Mouse (Mus musculus) liver, embryonic 11.5 days (tissue): ENCODE results near the gene Pdcd7. TPM values are rescaled to one million over a fixed set of nuclear protein-coding genes. Genes with fewer than 3 reads are reported as not detected.
"Not testable (repeated sequence)": the region's sequence is repeated elsewhere in the genome, so short reads cannot be mapped to it uniquely, and the experiment has no call there.

Source experiments
- ATAC-seq: fragments of 200-750 bp; cut with Nextera tagmentation; replicated peaks from 2 replicates; pipeline ENCODE4 v1.8.0; 2017; ENCODE audit warnings: moderate number of reproducible peaks, mild to moderate bottlenecking, moderate TSS enrichment, moderate library complexity; ENCODE audit not compliant: low FRiP score
- DNase-seq: peaks from one replicate; pipeline ENCODE4 v3.0.0-alpha.2; 2017; ENCODE audit warnings: low spot score
- H3K27ac ChIP-seq: fragments of 300-500 bp; sonication (generic); 2 replicates; pipeline ENCODE4 v1.5.1; 2014; ENCODE audit warnings: mild to moderate bottlenecking, low read depth, low read length, control low read depth
- H3K27me3 ChIP-seq: fragments of 300-500 bp; sonication (generic); replicated peaks from 2 replicates; pipeline ENCODE4 v1.6.1; 2014; ENCODE audit warnings: low read length, mixed read lengths; ENCODE audit not compliant: control insufficient read depth, insufficient read depth
- H3K36me3 ChIP-seq: fragments of 300-500 bp; sonication (generic); 2 replicates; pipeline ENCODE4 v1.6.1; 2014; ENCODE audit warnings: mild to moderate bottlenecking, low read length, moderate library complexity, mixed read lengths; ENCODE audit not compliant: control insufficient read depth, insufficient read depth
- H3K4me1 ChIP-seq: fragments of 300-500 bp; sonication (generic); replicated peaks from 2 replicates; pipeline ENCODE4 v1.6.1; 2014; ENCODE audit warnings: low read length, mixed read lengths; ENCODE audit not compliant: control insufficient read depth, insufficient read depth
- H3K4me2 ChIP-seq: fragments of 300-500 bp; sonication (generic); 2 replicates; pipeline ENCODE4 v1.6.1; 2014; ENCODE audit warnings: mild to moderate bottlenecking, control low read depth, moderate library complexity
- H3K4me3 ChIP-seq: fragments of 300-500 bp; sonication (generic); 2 replicates; pipeline ENCODE4 v1.5.1; 2014; ENCODE audit warnings: low read depth, low read length, control low read depth
- H3K9ac ChIP-seq: fragments of 300-500 bp; sonication (generic); 2 replicates; pipeline ENCODE4 v1.6.1; 2014; ENCODE audit warnings: low read depth, low read length, control low read depth
- H3K9me3 ChIP-seq: fragments of 300-500 bp; sonication (generic); 2 replicates; pipeline ENCODE4 v1.6.1; 2016; ENCODE audit warnings: low read length, inconsistent platforms, mixed read lengths; ENCODE audit not compliant: control insufficient read depth
- WGBS: fragments of 180-500 bp; shearing (Covaris S2); extraction: QIAGEN DNeasy Blood & Tissue Kit; methylation state at CpG from one replicate; pipeline ENCODE4 v1.1.7; 2014; 5-methylcytosine and 5-hydroxymethylcytosine counted together
- polyA plus RNA-seq: library from polyadenylated mRNA; unstranded; fragments of >200 nt; fragmentation: Nextera tagmentation; extraction: Ambion mirVana; gene quantifications from 2 replicates; pipeline ENCODE4 v1.2.1, GENCODE M21; 2014

Pdcd7 gene
- polyA plus RNA-seq, 1 experiment from 2014 or later: 10.5 TPM

DNA sequence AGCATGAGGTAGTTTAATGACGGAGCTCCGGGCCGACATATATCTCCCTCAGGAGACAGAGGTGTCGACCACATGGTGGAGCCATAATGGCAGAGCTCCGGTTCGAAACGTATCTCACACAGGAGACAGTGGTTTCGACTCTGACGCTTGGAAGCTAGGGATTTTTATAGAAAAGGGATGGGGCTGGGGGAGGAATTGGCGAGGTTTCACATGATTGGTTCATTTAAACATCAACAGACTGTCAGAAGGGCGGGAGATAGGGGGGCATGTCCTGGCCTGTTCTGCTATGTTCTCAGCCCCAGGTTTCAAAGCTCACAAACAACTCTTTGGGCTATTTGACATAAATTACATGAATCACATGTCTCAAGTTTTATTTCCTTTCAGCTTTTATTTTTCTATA is 465 bp upstream of the Pdcd7 start:
- H3K27me3 ChIP-seq, H3K36me3 ChIP-seq, H3K9me3 ChIP-seq, ATAC-seq, DNase-seq: not testable (repeated sequence)
- H3K4me1 ChIP-seq: peaks cover 17% of the 10 kb centered on the region
- peak overlapping the region; percentile 95 for H3K9ac ChIP-seq
- peak overlapping the region; percentile 83 for H3K4me3 ChIP-seq
- WGBS: 71% methylated on average over 11 of the region's 11 CpGs
- peak overlapping the region; percentile 95 for H3K27ac ChIP-seq
- peak overlapping the region; percentile 77 for H3K4me2 ChIP-seq

- WGBS: under 1% methylated on average over 75 of the region's 77 CpGs
- Histone ChIP-seq H3K4me3 (peak overlapping the region; percentile 83), H3K4me2 (peak overlapping the region; percentile 77), H3K9ac (peak overlapping the region; percentile 95), H3K9me3 (peaks cover 3% of the 10 kb centered on the region; the same call in 1 of the 2 replicates), H3K36me3 (no peaks in the 10 kb centered on the region), H3K27ac (peak overlapping the region; percentile 95), H3K4me1 (peaks cover 17% of the 10 kb centered on the region), H3K27me3 (no peaks in the 10 kb centered on the region)
- DNase-seq: peak; percentile 78
- ATAC-seq: peak; percentile 83
Measured at GRCm38 (mm10) chr9:65346476-65347111, 690 bp downstream of the Pdcd7 start.

GRCm38 (mm10) chr9:65347112-65347850 is 1.4 kb downstream of the Pdcd7 start:
- no peaks in the 10 kb centered on the region for H3K36me3 ChIP-seq
- 36% methylated on average over 8 of the region's 8 CpGs for WGBS
- H3K27ac ChIP-seq: peak overlapping the region; percentile 95
- H3K27me3 ChIP-seq: no peaks in the 10 kb centered on the region
- H3K9me3 ChIP-seq: peaks cover 3% of the 10 kb centered on the region; the same call in 1 of the 2 replicates
- no peak for ATAC-seq
- H3K9ac ChIP-seq: peak overlapping the region; percentile 95
- DNase-seq: no peak
- peak overlapping the region; percentile 77 for H3K4me2 ChIP-seq
- H3K4me1 ChIP-seq: peaks cover 17% of the 10 kb centered on the region
- H3K4me3 ChIP-seq: peak overlapping the region; percentile 83

- H3K4me3 ChIP-seq: no peak overlapping the region
- ATAC-seq: no peak
- DNase-seq: no peak
- H3K9ac ChIP-seq: no peak overlapping the region
- H3K4me2 ChIP-seq: no peak overlapping the region
- H3K4me1 ChIP-seq: peaks cover 6% of the 10 kb centered on the region
- H3K27me3 ChIP-seq: no peaks in the 10 kb centered on the region
- WGBS: 83% methylated on average over 5 of the region's 5 CpGs
- H3K9me3 ChIP-seq: no peaks in the 10 kb centered on the region
- H3K36me3 ChIP-seq: peaks cover 2% of the 10 kb centered on the region; the same call in 1 of the 2 replicates
- no peak overlapping the region for H3K27ac ChIP-seq
Measured at GRCm38 (mm10) chr9:65353251-65353650, 7.3 kb downstream of the Pdcd7 start.

DNA sequence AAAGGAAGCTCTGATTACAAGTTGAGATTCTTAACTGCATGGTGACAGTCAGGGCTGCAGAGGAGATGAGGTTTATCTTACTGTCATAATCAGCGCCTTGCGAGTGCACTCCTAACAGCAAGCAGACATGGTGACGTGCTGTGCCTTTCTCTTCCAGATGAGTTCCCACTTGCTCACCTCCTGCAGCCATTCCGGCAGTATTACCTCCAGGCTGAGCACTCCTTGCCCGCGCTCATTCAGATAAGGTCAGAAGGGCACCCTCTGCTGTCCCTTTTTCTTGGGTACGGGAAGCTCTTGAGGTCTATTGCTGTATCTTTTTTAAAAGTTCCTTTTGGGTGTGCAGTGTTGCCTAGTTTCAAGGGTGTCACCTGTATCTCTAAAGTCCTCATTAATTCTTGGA is 10.7 kb downstream of the Pdcd7 start:
- Histone ChIP-seq H3K4me1 (0 out of 2 replicates have a peak, but pooled peaks cover 6% of the 10 kb centered on the region), H3K4me2 (no peak overlapping the region), H3K9ac (no peak overlapping the region), H3K27me3 (no peaks in the 10 kb centered on the region), H3K36me3 (peaks cover 11% of the 10 kb centered on the region), H3K4me3 (no peak overlapping the region), H3K9me3 (no peaks in the 10 kb centered on the region), H3K27ac (no peak overlapping the region)
- no peak for ATAC-seq
- WGBS: 85% methylated on average over 7 of the region's 7 CpGs
- no peak for DNase-seq

GRCm38 (mm10) chr9:65356971-65357370 is 11.1 kb downstream of the Pdcd7 start:
- DNase-seq: no peak
- H3K4me2 ChIP-seq: no peak overlapping the region
- no peak overlapping the region for H3K4me3 ChIP-seq
- no peaks in the 10 kb centered on the region for H3K9me3 ChIP-seq
- no peaks in the 10 kb centered on the region for H3K27me3 ChIP-seq
- no peak overlapping the region for H3K9ac ChIP-seq
- ATAC-seq: no peak
- H3K36me3 ChIP-seq: peaks cover 11% of the 10 kb centered on the region
- no peak overlapping the region for H3K27ac ChIP-seq
- 0 out of 2 replicates have a peak, but pooled peaks cover 6% of the 10 kb centered on the region for H3K4me1 ChIP-seq
- WGBS: 87% methylated on average over 2 of the region's 2 CpGs

GRCm38 (mm10) chr9:65358956-65359480 is 13.1 kb downstream of the Pdcd7 start:
- ATAC-seq (peak; percentile 76), DNase-seq (no peak)
- Histone ChIP-seq H3K36me3 (peaks cover 11% of the 10 kb centered on the region), H3K4me1 (0 out of 2 replicates have a peak, but pooled peaks cover 6% of the 10 kb centered on the region), H3K27me3 (no peaks in the 10 kb centered on the region), H3K27ac (no peak overlapping the region), H3K9ac (no peak overlapping the region), H3K4me2 (no peak overlapping the region), H3K4me3 (no peak overlapping the region), H3K9me3 (no peaks in the 10 kb centered on the region)
- 98% methylated on average over 1 of the region's 1 CpGs for WGBS

- WGBS: 88% methylated on average over 16 of the region's 16 CpGs
- Histone ChIP-seq H3K27ac (no peak within 1 kb of the TSS), H3K36me3 (peaks cover 9% of the 10 kb centered on the region)
Measured at GRCm38 (mm10) chr9:65360641-65361448, 14.9 kb downstream of the Pdcd7 start, which contains the start of gene Ubap1l. Ubap1l (plus strand) TSS chr9:65361041.

More at GRCm38 (mm10) chr9:65360641-65361448, 14.9 kb downstream of the Pdcd7 start, which contains the start of gene Ubap1l:
- Histone ChIP-seq H3K9me3 (no peaks in the 10 kb centered on the region), H3K9ac (no peak within 1 kb of the TSS), H3K4me3 (no peak within 1 kb of the TSS), H3K4me1 (0 out of 2 replicates have a peak, but pooled peaks cover 6% of the 10 kb centered on the region), H3K4me2 (no peak within 1 kb of the TSS), H3K27me3 (no peaks in the 10 kb centered on the region)
- DNase-seq (no peak), ATAC-seq (no peak)
